Mouse (Mus musculus) adrenal gland, adult 2 months (tissue): Measurements from ENCODE around the gene Gm20388. TPM values are rescaled to one million over a fixed set of nuclear protein-coding genes. Genes with fewer than 3 reads are reported as not detected.
A peak's percentile ranks its signal among the peaks of the same experiment; 100 is the strongest.

Experiments used
- DNase-seq: peaks from one replicate; pipeline ENCODE4 v3.0.0; 2021
- polyA plus RNA-seq: library from polyadenylated mRNA; depleted of rRNA; stranded (reverse); fragments of >200 nt; gene quantifications from 2 replicates; pipeline ENCODE4 v1.2.3, GENCODE M21; 2012
- total RNA-seq, 2 experiments: library from RNA; stranded (reverse); gene quantifications; 2 replicates each; pipeline ENCODE4 v1.2.3; 2021

Gm20388 gene
- total and polyA plus RNA-seq, 3 experiments = 5.9 to 50.1 (median 9.9) TPM

DNA sequence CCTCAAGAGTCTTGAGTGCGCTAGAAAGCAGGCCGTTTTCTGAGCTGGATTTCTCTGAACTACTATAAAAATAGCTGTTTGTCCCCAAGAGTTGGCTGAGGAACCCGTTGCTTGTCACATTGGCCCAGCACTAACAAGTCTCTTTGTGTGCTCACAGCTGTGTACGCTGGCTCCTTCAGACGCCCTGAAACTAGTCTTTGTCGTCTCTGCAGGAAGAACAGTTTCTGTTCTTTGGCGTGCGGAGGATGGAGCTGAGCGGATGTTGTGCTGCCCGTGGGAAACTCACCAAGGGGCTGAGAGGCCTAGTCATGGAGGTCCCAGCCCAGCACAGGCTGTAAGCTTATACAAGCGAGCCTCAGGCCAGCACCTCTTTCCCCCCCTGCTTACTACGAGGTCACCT lies 3173.0 kb downstream of the Gm20388 start:
- DNase-seq = no peak

DNA sequence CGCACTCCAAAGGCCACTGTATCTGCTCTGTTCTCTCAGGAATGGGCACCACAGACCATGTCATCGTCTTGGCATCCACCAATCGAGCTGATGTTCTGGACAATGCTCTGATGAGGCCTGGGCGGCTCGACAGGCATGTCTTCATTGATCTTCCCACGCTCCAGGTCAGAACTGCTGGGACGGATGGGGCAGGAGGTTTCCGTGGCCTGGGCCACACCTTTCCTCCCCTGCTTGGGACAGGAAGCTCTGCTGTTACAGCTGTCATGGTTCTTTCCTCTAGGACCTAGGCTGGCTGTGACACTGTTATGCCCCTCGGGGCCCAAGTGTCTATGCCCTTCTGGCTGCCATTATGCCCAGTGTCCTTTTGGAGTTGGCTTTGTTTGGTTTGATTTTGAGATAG lies 3176.6 kb downstream of the Gm20388 start:
- no peak for DNase-seq

GRCm38 (mm10) chr8:123097216-123097615 lies 3186.6 kb downstream of the Gm20388 start:
- DNase-seq = no peak

DNA sequence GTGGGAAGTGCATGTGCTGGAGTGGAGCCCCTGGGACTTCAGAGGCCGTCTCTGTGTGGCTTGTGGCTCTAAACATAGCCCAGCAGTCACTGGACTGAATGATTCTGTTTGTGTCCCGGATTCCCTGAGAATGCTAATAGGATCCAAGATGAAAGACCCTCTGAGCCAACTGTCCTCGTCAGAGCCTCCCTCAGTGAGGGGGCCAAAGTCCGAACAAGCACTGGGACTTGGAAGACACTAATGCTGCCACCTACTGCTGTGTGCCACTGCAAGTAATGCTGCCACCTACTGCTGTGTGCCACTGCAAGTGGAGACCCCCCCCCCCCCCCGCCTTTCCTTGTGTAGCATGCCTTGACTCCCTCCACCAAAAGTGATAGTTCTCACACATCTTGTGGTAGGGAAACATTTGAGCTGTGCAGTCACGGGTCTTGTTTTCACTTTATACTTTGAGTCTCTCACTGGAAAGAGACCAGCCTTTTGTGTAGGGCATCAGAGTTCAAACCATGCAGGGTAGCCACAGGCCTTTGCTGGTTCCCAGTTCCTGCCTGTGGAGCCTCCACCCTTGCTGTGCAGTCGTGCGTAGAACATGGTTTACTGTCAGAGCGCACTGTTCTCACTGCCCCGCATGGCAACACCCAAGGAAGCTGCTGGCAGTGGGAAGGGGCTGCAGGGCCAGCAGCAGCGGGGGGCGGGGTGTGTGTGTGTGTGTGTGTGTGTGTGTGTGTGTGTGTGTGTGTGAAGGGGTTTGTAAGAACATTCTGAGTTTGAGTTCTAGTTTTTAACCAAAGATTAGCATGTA lies 3187.3 kb downstream of the Gm20388 start:
- no peak for DNase-seq

DNA sequence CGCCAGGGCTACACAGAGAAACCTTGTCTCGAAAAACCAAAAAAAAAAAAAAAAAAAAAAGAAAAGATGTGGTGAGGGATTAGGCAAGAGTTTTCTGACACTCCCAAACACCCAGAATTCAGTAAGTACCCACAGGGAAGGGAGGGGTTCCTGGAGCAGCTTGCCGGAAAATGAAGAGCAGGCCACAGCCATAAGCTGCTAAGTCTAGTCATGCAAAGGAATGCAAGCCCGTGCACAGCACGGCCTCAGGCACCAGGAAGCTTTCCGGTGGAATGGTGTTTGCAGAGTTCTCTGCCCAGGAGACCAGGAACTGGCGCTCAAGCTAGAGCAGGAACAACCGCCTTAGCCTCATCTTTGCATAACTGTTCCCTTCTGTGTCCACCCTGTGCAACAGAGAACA lies 3189.6 kb downstream of the Gm20388 start:
- DNase-seq = no peak

- DNase-seq = no peak
Measured at GRCm38 (mm10) chr8:123101244-123101643, 3190.6 kb downstream of the Gm20388 start.

- DNase-seq = peak; percentile 97
Measured at GRCm38 (mm10) chr8:123101735-123102685, 3191.4 kb downstream of the Gm20388 start, which contains the start of gene Rpl13. TSS of gene Rpl13 (plus strand) at chr8:123102350.

DNA sequence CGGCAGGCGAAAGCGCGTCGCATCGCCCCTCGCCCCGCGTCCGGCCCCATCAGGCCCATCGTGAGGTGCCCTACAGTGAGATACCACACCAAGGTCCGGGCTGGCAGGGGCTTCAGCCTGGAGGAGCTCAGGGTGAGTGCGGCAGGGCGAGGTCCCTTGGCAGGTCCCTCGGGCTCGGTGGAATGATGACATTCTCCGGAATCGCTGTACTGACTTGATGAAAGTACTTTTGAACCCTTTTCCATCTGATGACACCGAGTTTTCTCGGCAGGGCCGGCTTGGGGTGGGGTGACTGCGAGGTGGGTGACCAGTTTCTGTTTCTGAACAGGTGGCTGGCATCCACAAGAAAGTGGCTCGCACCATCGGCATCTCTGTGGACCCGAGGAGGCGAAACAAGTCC lies 3192.2 kb downstream of the Gm20388 start:
- DNase-seq = peak; percentile 29

DNA sequence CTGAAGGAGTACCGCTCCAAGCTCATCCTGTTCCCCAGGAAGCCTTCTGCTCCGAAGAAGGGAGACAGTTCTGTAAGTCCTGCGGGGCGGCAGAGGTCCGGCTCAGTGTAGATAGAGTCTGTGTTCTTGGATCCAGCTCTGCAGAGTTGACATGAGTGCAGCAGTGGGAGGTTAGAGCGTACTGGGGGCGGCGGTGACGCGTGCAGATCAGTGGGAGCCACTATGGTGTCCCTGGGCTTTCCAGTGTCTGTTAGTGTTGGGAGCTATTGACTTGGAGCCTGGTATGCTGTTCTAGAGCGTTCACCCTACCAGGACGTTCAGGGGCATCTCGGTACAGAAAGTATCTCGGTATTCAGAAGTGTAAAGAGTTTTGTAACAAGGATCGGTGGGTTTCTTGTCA lies 3192.6 kb downstream of the Gm20388 start:
- DNase-seq = no peak

GRCm38 (mm10) chr8:123104046-123104767 lies 3193.6 kb downstream of the Gm20388 start:
- no peak for DNase-seq

DNA sequence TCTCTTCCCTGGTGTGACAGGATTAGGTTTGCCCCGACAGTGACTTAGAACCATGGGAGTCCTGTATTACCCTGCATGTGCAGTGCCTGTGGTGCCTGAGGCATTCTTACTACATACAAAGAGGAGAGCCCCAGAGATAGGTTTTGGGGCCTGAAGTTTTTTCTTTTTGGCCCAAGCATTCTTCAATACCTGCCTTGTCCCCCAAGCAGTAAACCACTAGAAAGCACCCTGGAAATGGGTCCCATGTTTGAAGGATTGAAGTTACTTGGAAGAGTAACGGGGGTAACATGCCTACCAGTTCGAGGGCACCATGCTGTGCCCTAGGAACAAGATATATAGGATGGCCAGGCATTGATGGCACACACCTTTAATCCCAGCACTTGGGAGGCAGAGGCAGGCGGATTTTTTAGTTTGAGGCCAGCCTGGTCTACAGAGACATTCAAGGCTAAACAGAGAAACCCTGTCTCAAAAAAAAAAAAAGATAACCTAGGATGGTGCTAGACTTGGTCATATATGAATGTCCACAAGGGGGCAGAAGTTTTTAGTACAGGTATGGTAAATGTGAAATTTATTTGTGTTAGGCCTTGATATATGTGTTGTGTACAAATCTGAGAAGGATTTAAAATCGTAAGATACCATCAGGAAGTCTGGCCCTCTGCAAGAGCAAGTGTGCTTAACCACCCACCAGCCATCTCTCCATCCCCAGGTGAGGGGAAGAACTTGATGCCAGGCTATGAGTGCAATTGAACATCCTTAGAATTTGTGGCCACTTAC lies 3195.1 kb downstream of the Gm20388 start:
- no peak for DNase-seq

DNA sequence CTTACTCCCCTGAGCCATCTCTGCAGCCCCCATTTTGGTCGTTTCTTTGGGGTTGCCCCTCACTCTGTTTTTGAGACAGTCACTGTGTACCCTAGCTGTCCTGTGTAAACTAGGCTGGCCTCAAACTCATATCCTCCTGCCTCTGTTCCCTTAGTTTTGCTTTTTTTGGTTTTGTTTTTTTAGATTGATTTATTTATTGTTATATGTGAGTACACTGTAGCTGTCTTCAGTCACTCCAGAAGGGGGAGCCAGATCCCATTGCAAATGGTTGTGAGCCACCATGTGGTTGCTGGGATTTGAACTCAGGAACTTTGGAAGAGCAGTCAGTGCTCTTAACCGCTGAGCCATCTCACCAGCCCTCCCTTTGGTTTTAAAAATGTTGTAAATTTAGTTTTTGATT lies 3195.9 kb downstream of the Gm20388 start:
- no peak for DNase-seq

GRCm38 (mm10) chr8:123108010-123108409 lies 3197.4 kb downstream of the Gm20388 start:
- DNase-seq = no peak

GRCm38 (mm10) chr8:123108953-123109352 lies 3198.3 kb downstream of the Gm20388 start:
- DNase-seq = no peak

DNA sequence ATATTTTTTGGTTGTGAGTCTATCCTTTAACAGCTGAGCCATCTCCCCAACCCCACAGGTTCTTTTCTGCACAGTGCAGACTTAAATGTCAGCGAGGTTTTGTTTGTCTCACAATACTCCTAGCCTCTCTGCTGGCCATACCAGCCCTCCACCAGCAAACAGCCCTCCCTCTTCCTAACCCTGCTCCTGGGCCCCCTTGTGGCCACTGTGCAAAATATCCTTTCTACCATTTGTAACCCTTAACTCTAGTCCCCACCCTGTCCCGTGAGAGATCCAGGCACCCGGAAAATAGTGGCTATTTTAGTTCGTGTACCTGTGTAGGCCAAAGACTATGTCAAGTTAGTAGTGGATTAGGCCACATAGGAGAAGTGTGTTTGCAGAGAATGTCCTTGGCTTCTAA lies 3200.0 kb downstream of the Gm20388 start:
- peak; percentile 56 for DNase-seq

DNA sequence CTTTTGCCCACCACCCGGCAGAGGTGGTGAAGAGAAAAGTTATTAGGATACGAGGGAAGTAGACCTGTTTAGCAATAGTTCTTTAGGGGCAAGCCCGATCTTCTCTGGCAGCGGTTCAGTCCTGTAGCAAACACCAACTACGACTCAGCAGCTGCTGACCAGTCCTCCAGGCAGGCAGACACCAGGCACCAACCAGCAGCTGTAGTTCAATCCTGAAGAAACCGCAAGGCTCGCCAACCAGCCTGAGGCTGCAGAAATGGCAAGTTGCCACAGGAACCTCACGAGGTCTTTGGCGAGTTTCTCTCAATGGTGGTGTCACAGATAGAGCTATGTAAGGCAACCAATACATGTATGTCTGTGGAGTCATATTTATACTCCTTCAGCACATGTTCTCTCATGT lies 3202.3 kb downstream of the Gm20388 start:
- no peak for DNase-seq

DNA sequence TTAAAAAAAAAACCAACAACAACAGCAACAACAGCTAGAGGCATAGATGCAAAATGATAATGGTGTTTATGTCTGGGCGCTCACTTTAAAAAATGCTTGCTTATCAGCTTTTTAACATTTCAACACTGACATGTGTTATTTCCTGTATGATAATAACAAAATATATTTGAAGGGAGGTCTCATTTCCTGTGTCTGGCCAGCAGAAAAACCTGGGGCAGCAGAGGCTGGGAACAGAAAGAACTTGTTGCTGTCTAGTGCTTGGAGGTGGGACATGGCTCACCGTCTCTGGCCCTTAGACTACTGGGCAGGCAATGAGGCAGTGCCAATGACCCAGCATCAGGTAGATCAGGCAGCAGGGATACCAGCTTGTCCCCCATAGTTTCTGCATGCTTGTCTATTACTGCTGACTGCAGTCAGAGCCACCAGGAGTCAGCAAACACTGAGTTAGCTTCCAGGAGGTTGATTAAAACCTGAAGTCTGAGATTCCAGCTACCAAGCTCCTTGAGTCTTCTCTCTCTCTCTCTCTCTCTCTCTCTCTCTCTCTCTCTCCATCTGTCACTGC lies 3203.3 kb downstream of the Gm20388 start:
- DNase-seq = no peak

GRCm38 (mm10) chr8:123114644-123115043 lies 3204.0 kb downstream of the Gm20388 start:
- no peak for DNase-seq

DNA sequence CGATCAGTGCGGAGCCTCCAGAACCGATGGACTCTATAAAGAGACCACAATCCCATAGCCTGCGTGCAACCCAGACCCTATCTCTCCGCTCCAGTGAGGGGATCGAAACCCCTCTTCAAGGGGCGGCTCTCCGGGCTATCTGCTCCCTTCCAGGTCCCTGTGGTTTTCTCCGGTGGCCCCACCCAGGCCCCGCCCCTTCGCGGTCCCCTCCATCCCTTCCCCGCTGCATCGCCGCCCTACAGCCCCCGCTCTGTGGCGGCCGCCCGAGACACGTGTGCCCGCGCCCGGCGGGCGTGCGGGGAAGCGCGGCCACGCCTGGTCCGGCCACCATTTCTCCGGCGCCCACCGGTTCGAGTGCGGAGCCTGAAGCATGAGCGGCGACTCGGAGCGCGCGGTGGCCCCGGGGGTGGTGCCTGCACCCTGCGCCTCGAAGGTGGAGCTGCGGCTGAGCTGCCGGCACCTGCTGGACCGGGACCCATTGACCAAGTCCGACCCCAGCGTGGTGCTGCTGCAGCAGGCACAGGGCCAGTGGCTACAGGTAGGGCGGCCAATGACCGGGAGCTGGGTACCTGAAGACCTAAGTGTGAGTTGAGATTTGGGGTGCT lies 3206.6 kb downstream of the Gm20388 start, which contains the start of gene Cpne7:
TSS of gene Cpne7 (plus strand) at position 248 of the 605 bp plus-strand sequence.
- no peak for DNase-seq

DNA sequence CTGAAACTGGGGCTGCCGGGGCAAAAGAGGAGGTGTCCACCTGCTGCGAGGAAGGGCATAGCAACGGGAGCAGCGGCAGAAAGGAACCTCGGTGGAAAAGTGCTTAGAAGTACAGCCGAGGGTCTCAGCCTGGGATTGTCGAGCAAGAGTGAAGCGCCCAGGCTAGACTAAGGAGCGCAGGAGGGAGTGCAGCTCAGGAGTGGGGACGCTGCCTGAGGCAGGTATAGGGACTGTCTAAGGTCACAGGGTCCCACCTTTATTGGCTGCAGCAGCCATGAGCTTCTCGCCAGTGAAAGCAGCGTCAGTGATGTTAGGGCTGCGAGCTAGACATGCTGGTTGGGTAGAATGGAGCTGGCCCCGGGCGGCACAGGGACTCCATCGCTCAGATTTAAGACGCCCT lies 3207.1 kb downstream of the Gm20388 start:
- no peak for DNase-seq

DNA sequence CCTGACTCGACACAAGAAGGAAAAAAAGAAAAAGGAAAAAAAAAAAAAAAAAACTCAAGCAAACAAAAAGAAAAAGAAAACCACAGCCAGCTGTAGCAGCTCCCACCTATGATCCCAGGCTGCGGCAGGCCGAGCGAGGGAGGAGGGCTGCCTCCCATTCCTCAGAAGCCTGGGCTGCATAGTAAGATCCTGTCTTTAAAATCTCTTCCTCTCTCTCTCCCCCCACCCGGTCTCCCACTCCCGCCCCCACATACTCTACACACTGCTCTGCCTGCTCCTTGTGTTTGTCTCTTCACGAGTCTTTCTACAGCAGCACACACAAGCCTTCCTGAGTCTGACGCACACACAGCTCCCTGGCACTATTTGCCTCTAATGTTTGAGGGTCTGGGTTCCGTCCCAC lies 3211.4 kb downstream of the Gm20388 start:
- DNase-seq = no peak
